Mouse (Mus musculus): ENCODE data around the gene Spty2d1. TPM values are rescaled to one million over a fixed set of nuclear protein-coding genes. Genes with fewer than 3 reads are reported as not detected.

Spty2d1 gene
- polyA plus RNA-seq, 1 experiment from 2014 or later: 23.8 TPM

DNA sequence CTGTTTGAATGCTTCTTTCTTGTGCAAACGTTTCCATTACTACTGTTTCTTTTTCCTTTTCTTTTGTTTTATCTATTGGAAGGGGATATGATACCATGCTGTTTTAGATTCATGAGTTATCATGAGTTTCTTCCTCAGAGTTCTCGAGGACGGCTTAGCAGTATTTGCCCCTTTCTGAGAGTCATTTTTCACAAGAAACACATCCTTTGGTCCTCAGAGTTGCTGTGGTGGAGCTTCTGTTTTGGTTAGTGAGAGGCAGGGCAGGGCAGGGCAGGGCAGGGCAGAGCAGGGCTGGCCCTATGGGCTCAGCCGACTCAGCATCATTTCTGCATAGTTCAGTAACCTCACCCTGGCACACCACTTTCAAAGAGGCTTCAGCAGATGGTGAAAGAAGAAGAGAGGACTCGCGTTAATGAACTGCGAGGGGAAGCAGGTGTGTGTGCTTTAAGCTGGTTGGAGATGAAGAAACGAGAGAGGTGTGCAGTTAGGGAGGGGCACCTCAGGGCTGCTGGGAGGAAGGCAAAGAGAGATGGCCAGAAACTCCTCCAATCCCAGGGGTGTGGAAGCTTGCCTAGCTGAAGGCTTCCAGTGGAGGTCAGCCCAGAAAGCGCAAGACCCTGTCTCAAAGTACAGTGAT is 5.0 kb upstream of the Spty2d1 start:
- Histone ChIP-seq H3K27ac (ENCODE audit: low read depth) (0 out of 2 replicates have a peak overlapping the region, but pooled peaks have one; percentile 8), H3K9ac (no peak overlapping the region), H3K9me3 (ENCODE audit: low read depth, low read length) (no peaks in the 10 kb centered on the region), H3K36me3 (ENCODE audit: insufficient read depth) (no peaks in the 10 kb centered on the region), H3K4me3 (ENCODE audit: low read depth, low read length) (no peak overlapping the region), H3K4me1 (ENCODE audit: insufficient read depth) (peaks cover 7% of the 10 kb centered on the region), H3K27me3 (ENCODE audit: insufficient read depth, low read length) (no peaks in the 10 kb centered on the region), H3K4me2 (no peak overlapping the region)
- WGBS: 33% methylated on average over 9 of the region's 9 CpGs
- no peak for TF ChIP-seq CTCF (IDR thresholded peaks at IDR 0.05; ENCODE audit: low read depth)
- DNase-seq (no peak), ATAC-seq (ENCODE audit: insufficient read depth) (no peak)

DNA sequence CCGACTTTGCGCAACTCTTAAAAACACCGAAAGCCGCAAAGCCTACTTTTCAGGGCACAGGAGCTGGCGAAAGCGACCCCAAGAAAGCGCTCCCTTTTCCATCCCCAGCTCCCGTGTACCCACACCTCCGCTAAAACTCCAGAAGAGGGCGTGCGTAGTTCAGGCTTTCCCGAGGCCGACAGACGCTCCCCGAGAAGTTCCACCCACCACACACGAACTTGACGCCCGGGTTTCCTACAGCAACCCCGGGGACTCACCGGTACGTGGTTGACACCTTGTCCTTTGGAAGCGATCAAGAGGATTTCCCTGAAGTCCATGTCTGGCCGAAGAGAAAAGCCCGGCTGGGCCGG is 418 bp downstream of the Spty2d1 start:
- Histone ChIP-seq H3K9ac (peak overlapping the region; percentile 64), H3K36me3 (ENCODE audit: insufficient read depth) (no peaks in the 10 kb centered on the region), H3K9me3 (ENCODE audit: low read depth, low read length) (no peaks in the 10 kb centered on the region), H3K27me3 (ENCODE audit: insufficient read depth, low read length) (no peaks in the 10 kb centered on the region), H3K4me2 (peak overlapping the region; percentile 92), H3K4me1 (ENCODE audit: insufficient read depth) (no peaks in the 10 kb centered on the region), H3K4me3 (ENCODE audit: low read depth, low read length) (peak overlapping the region; percentile 60), H3K27ac (ENCODE audit: low read depth) (peak overlapping the region; percentile 91)
- WGBS: under 1% methylated on average over 25 of the region's 25 CpGs
- TF ChIP-seq CTCF (IDR thresholded peaks at IDR 0.05; ENCODE audit: low read depth): peak; percentile 55
- ATAC-seq (ENCODE audit: insufficient read depth) (peak; percentile 67), DNase-seq (peak; percentile 84)

DNA sequence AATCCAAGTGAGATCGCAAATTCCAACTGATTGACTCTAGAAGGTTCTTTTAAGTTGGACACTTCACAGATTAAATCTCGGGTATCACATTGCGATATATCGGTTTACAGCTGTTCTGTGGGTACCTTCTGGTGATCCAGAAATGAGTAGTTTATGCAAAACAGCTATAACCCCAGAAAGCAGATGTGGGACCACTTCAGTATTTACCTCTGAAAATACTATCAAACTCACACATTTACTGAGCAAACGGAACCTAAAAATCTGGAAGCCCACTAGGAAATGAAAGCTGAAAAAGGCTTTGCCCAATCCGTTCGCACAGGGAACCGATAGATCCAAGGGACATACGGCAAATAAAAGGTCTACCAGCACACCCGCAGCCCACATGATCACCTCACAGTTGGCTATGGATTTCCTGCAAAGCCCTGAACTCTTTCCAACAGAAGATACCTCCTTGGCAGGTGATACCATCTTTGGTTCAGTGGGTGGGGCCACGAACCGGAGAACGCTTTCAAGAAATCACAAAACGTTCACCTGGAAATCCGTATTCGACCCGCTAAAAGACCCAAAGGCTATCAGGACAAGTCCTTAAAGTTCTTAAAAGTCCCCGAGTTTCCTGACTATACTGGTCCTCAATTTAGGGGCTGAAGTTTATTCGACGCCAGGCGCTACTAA is 966 bp downstream of the Spty2d1 start:
- H3K9ac ChIP-seq: peak overlapping the region; percentile 64
- H3K4me3 ChIP-seq (ENCODE audit: low read depth, low read length): peak overlapping the region; percentile 60
- no peaks in the 10 kb centered on the region for H3K9me3 ChIP-seq (ENCODE audit: low read depth, low read length)
- TF ChIP-seq CTCF (IDR thresholded peaks at IDR 0.05; ENCODE audit: low read depth): no peak
- peak overlapping the region; percentile 91 for H3K27ac ChIP-seq (ENCODE audit: low read depth)
- H3K36me3 ChIP-seq (ENCODE audit: insufficient read depth): no peaks in the 10 kb centered on the region
- ATAC-seq (ENCODE audit: insufficient read depth): no peak
- no peak for DNase-seq
- no peaks in the 10 kb centered on the region for H3K27me3 ChIP-seq (ENCODE audit: insufficient read depth, low read length)
- peak overlapping the region; percentile 92 for H3K4me2 ChIP-seq
- 16% methylated on average over 21 of the region's 21 CpGs for WGBS
- no peaks in the 10 kb centered on the region for H3K4me1 ChIP-seq (ENCODE audit: insufficient read depth)

DNA sequence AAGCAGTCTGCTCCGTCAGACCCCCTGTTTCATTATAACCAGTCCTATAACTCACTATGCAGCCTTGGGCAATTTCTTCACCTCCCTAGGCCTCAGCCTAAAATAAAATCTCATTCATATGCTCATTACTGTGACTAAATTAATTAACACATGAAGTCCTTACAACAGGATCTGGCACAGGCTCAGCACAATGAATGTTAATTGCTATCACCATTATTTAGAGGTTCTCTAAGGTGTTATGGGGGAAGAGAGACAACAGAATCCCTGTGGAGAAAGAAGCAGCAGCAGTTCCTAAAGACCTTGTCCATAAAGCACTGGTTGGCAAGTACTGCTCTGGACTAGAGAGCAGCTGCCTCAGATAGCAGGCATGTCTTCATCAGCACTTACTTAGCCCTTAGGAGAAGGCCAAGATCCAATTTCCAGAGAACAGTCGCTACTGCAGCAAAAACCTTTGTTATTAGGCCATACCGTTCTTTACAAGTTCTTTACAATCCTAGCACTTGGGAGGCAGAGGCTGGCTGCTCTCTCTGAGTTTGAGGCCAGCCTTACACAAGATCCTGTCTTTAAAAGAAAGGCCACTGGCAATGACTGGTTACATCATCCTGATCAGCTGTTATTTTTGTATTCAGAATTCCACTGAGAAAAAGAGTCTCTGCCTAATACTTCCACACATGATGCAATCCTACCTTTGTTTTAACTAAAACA is 4.6 kb downstream of the Spty2d1 start:
- peaks cover 19% of the 10 kb centered on the region for H3K4me1 ChIP-seq (ENCODE audit: insufficient read depth)
- WGBS: 40% methylated on average over 3 of the region's 3 CpGs
- H3K4me3 ChIP-seq (ENCODE audit: low read depth, low read length): no peak overlapping the region
- H3K27me3 ChIP-seq (ENCODE audit: insufficient read depth, low read length): no peaks in the 10 kb centered on the region
- no peak overlapping the region for H3K27ac ChIP-seq (ENCODE audit: low read depth)
- H3K9ac ChIP-seq: peak overlapping the region; percentile 16; the same call in 1 of the 2 replicates
- DNase-seq: no peak
- no peak for TF ChIP-seq CTCF (IDR thresholded peaks at IDR 0.05; ENCODE audit: low read depth)
- no peak overlapping the region for H3K4me2 ChIP-seq
- peaks cover 13% of the 10 kb centered on the region for H3K36me3 ChIP-seq (ENCODE audit: insufficient read depth)
- no peaks in the 10 kb centered on the region for H3K9me3 ChIP-seq (ENCODE audit: low read depth, low read length)
- no peak for ATAC-seq (ENCODE audit: insufficient read depth)

DNA sequence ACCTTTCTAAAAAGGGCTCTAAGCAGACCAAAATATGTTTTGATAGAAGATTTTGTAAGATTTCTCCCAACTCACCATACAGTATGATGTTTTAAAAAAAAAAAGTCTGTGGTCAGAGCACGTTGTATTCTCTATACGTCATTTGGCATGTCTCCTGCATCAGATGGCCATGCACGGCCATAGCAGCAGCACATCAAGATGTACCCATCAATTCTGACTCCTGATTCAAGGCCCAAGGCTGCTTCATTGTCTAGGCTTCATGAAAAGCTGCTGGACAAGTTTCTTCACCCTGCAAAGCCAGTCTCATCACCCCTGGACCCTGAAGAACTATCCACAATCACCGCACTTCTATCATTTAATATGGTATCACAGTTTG is 6.3 kb downstream of the Spty2d1 start:
- no peak overlapping the region for H3K9ac ChIP-seq
- H3K27me3 ChIP-seq (ENCODE audit: insufficient read depth, low read length): no peaks in the 10 kb centered on the region
- no peak overlapping the region for H3K4me3 ChIP-seq (ENCODE audit: low read depth, low read length)
- TF ChIP-seq CTCF (IDR thresholded peaks at IDR 0.05; ENCODE audit: low read depth): no peak
- H3K9me3 ChIP-seq (ENCODE audit: low read depth, low read length): no peaks in the 10 kb centered on the region
- no peak for ATAC-seq (ENCODE audit: insufficient read depth)
- H3K4me2 ChIP-seq: no peak overlapping the region
- no peak overlapping the region for H3K27ac ChIP-seq (ENCODE audit: low read depth)
- no peak for DNase-seq
- 57% methylated on average over 4 of the region's 4 CpGs for WGBS
- peaks cover 19% of the 10 kb centered on the region for H3K4me1 ChIP-seq (ENCODE audit: insufficient read depth)
- peaks cover 30% of the 10 kb centered on the region for H3K36me3 ChIP-seq (ENCODE audit: insufficient read depth)

DNA sequence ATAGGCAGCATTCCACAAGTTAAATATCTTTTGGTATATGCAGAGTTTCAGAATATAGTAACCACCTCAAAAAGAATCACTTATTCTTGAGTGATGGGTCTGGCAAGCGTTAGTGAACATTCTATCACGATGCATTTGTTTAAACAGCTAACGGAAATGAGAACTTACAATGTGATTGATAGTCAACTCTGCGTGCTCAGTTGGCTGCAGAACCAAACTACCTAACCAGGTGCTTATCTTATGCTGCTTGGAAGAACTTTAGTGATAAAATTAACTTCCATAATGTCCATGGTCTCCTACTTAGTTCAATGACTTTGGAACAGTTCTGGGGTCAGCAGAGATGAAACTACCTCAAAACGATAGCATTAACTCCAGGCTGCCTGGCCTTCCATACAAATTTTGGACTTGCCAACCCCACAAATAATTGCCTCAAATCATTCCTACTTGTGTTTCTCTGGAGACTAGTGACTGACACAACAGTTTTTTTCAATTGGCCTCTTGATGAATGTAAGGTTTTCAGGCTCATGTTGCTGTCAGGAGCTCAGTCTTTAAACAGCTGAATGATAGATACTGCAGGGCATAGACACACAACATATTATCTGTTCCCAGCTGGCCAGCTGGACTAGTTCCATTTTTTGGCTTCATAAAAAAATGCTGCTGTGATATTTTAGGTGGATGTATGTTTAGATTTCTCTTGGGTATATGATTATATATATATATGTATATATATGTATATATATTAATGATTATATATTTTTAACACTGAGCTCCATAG is 6.9 kb downstream of the Spty2d1 start:
- TF ChIP-seq CTCF (IDR thresholded peaks at IDR 0.05; ENCODE audit: low read depth): no peak
- Histone ChIP-seq H3K9ac (no peak overlapping the region), H3K27ac (ENCODE audit: low read depth) (no peak overlapping the region; the same call in 1 of the 2 replicates), H3K4me3 (ENCODE audit: low read depth, low read length) (no peak overlapping the region), H3K4me2 (0 out of 2 replicates have a peak overlapping the region, but pooled peaks have one; percentile 2), H3K9me3 (ENCODE audit: low read depth, low read length) (no peaks in the 10 kb centered on the region), H3K4me1 (ENCODE audit: insufficient read depth) (peaks cover 19% of the 10 kb centered on the region), H3K27me3 (ENCODE audit: insufficient read depth, low read length) (no peaks in the 10 kb centered on the region), H3K36me3 (ENCODE audit: insufficient read depth) (peaks cover 33% of the 10 kb centered on the region)
- DNase-seq: no peak
- WGBS: 38% methylated on average over 5 of the region's 5 CpGs
- ATAC-seq (ENCODE audit: insufficient read depth): no peak

Data from lung, embryonic 14.5 days (tissue).